Mouse (Mus musculus) CH12.LX (cell line): ENCODE measurements around the gene Stk19. TPM values are rescaled to one million over a fixed set of nuclear protein-coding genes. Genes with fewer than 3 reads are reported as not detected.

Experiments used
- DNase-seq: peaks from one replicate; pipeline ENCODE4 v3.0.0-alpha.2; 2013; ENCODE audit errors: extremely low read depth
- H3K27ac ChIP-seq: 2 replicates; pipeline ENCODE4 v1.5.1; 2012; ENCODE audit warnings: low read depth, mild to moderate bottlenecking, control low read depth, moderate library complexity; ENCODE audit not compliant: insufficient read depth
- H3K27me3 ChIP-seq: replicated peaks from 2 replicates; pipeline ENCODE3; 2012; ENCODE audit warnings: inconsistent platforms
- H3K36me3 ChIP-seq, 2 experiments: replicated peaks in 1 of 2; 2 replicates each; pipeline versions ENCODE3 to v1.6.1; 2012; ENCODE audit warnings: inconsistent platforms in 1 of 2, low read length in 1 of 2, mild to moderate bottlenecking in 1 of 2, mixed read lengths in 1 of 2, moderate library complexity in 1 of 2; ENCODE audit not compliant: control insufficient read depth in 1 of 2, insufficient read depth in 1 of 2
- H3K4me1 ChIP-seq, 2 experiments: 2 replicates each; pipeline ENCODE4 v1.6.1; 2012; ENCODE audit warnings: inconsistent platforms in 1 of 2, moderate library complexity in 1 of 2; ENCODE audit not compliant: insufficient read depth in 2 of 2, control insufficient read depth in 1 of 2
- H3K4me2 ChIP-seq: 2 replicates; pipeline ENCODE4 v1.6.1; 2012; ENCODE audit warnings: low read depth, mild to moderate bottlenecking, control low read depth; ENCODE audit not compliant: poor library complexity, insufficient read depth, severe bottlenecking
- H3K4me3 ChIP-seq, 3 experiments: fragments of 150-350 bp in 1 of 3; sonication (generic) in 1 of 3; replicated peaks in 1 of 3; 2 replicates each; pipeline versions ENCODE3 to v1.5.1; 2011 to 2012; ENCODE audit warnings: low read depth in 2 of 3, low read length in 2 of 3, mild to moderate bottlenecking in 2 of 3, moderate library complexity in 2 of 3, control low read depth in 1 of 3, improper control_type of control experiment in 1 of 3, inconsistent platforms in 1 of 3, mixed read lengths in 1 of 3; ENCODE audit not compliant: poor library complexity in 1 of 3
- H3K79me2 ChIP-seq: replicated peaks from 2 replicates; pipeline ENCODE4 v1.6.1; 2012; ENCODE audit warnings: mild to moderate bottlenecking, moderate library complexity; ENCODE audit not compliant: control insufficient read depth, poor library complexity, insufficient read depth, severe bottlenecking; ENCODE audit errors: extremely low read depth
- H3K9ac ChIP-seq: 2 replicates; pipeline ENCODE4 v1.6.1; 2012; ENCODE audit warnings: low read depth, mild to moderate bottlenecking, control low read depth, moderate library complexity; ENCODE audit not compliant: insufficient read depth
- H3K9me3 ChIP-seq: replicated peaks from 2 replicates; pipeline ENCODE3; 2012; ENCODE audit warnings: low read length, inconsistent platforms, mixed read lengths
- BHLHE40 ChIP-seq: IDR thresholded peaks from 2 replicates; pipeline ENCODE4 v1.6.1; 2011; ENCODE audit warnings: mild to moderate bottlenecking, low read depth, low read length, improper control_type of control experiment
- E2F4 ChIP-seq: IDR thresholded peaks from 2 replicates; pipeline ENCODE4 v1.6.1; 2011; ENCODE audit warnings: low read depth, low read length, improper control_type of control experiment; ENCODE audit not compliant: insufficient replicate concordance
- ELF1 ChIP-seq: IDR thresholded peaks from 2 replicates; pipeline ENCODE4 v1.6.1; 2014; ENCODE audit warnings: low read depth, mild to moderate bottlenecking, inconsistent platforms, low read length, improper control_type of control experiment
- JUN ChIP-seq: IDR thresholded peaks from 2 replicates; pipeline ENCODE4 v1.6.1; 2011; ENCODE audit warnings: low read depth, mild to moderate bottlenecking, low read length, improper control_type of control experiment, moderate library complexity; ENCODE audit not compliant: insufficient read depth
- JUND ChIP-seq: conservative IDR thresholded peaks from 2 replicates; pipeline ENCODE4 v1.6.1; 2011; ENCODE audit warnings: low read depth, low read length, improper control_type of control experiment
- MAFK ChIP-seq: IDR thresholded peaks from 2 replicates; pipeline ENCODE4 v1.6.1; 2011; ENCODE audit warnings: low read length, improper control_type of control experiment; ENCODE audit not compliant: insufficient replicate concordance
- MAZ ChIP-seq: IDR thresholded peaks from 2 replicates; pipeline ENCODE4 v1.6.1; 2012; ENCODE audit warnings: low read depth, mild to moderate bottlenecking, inconsistent platforms, low read length, improper control_type of control experiment, moderate library complexity
- NELFE ChIP-seq: IDR thresholded peaks from 2 replicates; pipeline ENCODE4 v1.6.1; 2011; ENCODE audit warnings: low read depth, low read length, improper control_type of control experiment
- NRF1 ChIP-seq: IDR thresholded peaks from 2 replicates; pipeline ENCODE4 v1.6.1; 2014; ENCODE audit warnings: low read depth, mild to moderate bottlenecking, inconsistent platforms, low read length, improper control_type of control experiment, moderate library complexity
- POLR2AphosphoS2 ChIP-seq: IDR thresholded peaks from 2 replicates; pipeline ENCODE4 v1.6.1; 2011; ENCODE audit warnings: low read depth, low read length, improper control_type of control experiment
- RAD21 ChIP-seq: IDR thresholded peaks from 2 replicates; pipeline ENCODE4 v1.6.1; 2011; ENCODE audit warnings: low read depth, mild to moderate bottlenecking, low read length, improper control_type of control experiment, moderate library complexity
- RCOR1 ChIP-seq: conservative IDR thresholded peaks from 2 replicates; pipeline ENCODE4 v1.6.1; 2012; ENCODE audit warnings: low read depth, mild to moderate bottlenecking, inconsistent platforms, low read length, improper control_type of control experiment
- SIN3A ChIP-seq: IDR thresholded peaks from 2 replicates; pipeline ENCODE4 v1.6.1; 2012; ENCODE audit warnings: low read length, improper control_type of control experiment, inconsistent platforms
- SMC3 ChIP-seq: IDR thresholded peaks from 2 replicates; pipeline ENCODE4 v1.6.1; 2011; ENCODE audit warnings: low read depth, low read length, improper control_type of control experiment
- UBTF ChIP-seq: IDR thresholded peaks from 2 replicates; pipeline ENCODE4 v1.6.1; 2012; ENCODE audit warnings: low read depth, mild to moderate bottlenecking, inconsistent platforms, low read length, improper control_type of control experiment, moderate library complexity
- ZC3H11A ChIP-seq: IDR thresholded peaks from 2 replicates; pipeline ENCODE4 v1.6.1; 2012; ENCODE audit warnings: low read depth, mild to moderate bottlenecking, inconsistent platforms, low read length, improper control_type of control experiment
- dilution Hi-C: fragments of 300-500 bp; cut with MboI; formaldehyde crosslinking; loops from 2 replicates; pipeline ENCODE4 v1.14.3; 2020; ENCODE audit warnings: low sequenced_read_pairs; ENCODE audit not compliant: extremely low pct_unique_long_range_greater_than_20kb, extremely low pct_ligation_motif_present
- in situ Hi-C: fragments of 300-500 bp; cut with MboI; formaldehyde crosslinking; loops from 3 replicates; pipeline ENCODE4 v1.14.3; 2019; ENCODE audit warnings: low sequenced_read_pairs, low pct_ligation_motif_present, low pct_unique_long_range_greater_than_20kb, mixed read lengths
- polyA plus RNA-seq: library from polyadenylated mRNA; unstranded; fragments of >175 nt; gene quantifications from 2 replicates; pipeline ENCODE4 v1.2.1, GENCODE M21; 2012; ENCODE audit warnings: low read depth; ENCODE audit not compliant: insufficient read length
- total RNA-seq, 2 experiments: library from RNA; depleted of rRNA; stranded (reverse); fragments of 300-350 nt in 1 of 2; fragments of >200 nt in 1 of 2; gene quantifications; 2 replicates each; pipeline ENCODE4 v1.2.3; 2012 to 2014

Stk19 gene
- total and polyA plus RNA-seq, 3 experiments: 22.6 to 37.1 (median 27.7) TPM

DNA sequence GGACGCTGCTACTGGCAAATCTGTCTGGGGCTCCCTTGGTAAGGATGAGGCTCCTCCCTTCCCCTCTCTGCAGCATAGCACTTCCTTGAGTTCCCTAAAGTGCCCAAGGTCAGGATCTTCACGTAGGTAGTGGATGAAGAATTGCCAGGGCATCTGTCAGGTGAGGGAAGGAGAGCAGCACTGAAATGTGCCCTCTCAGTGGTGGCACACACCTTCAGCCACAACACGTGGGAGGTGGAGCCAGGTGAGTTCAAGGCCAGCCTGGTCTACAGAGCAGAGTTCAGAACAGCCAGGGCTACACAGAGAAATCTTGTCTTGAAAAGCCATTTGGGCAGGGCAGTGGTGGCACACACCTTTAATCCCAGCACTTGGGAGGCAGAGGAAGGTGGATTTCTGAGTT is 18.0 kb upstream of the Stk19 start:
- dilution Hi-C loops (no loop called here), in situ Hi-C loops (loop anchor here (5.0 kb wide), 1 partner anchor 58 kb away; the partner anchor contains the start of gene Slc44a4)
- Histone ChIP-seq H3K27ac (no peak overlapping the region), H3K27me3 (no peaks in the 10 kb centered on the region), H3K4me1 (peaks cover 0 to 35% of the 10 kb centered on the region in 2 experiments), H3K36me3 (peaks cover 48 to 75% of the 10 kb centered on the region in 2 experiments), H3K4me2 (no peak overlapping the region), H3K9ac (no peak overlapping the region), H3K4me3 (no peak overlapping the region), H3K9me3 (no peaks in the 10 kb centered on the region), H3K79me2 (peaks cover 14% of the 10 kb centered on the region)
- DNase-seq: no peak
- no peak for TF ChIP-seq ZC3H11A

DNA sequence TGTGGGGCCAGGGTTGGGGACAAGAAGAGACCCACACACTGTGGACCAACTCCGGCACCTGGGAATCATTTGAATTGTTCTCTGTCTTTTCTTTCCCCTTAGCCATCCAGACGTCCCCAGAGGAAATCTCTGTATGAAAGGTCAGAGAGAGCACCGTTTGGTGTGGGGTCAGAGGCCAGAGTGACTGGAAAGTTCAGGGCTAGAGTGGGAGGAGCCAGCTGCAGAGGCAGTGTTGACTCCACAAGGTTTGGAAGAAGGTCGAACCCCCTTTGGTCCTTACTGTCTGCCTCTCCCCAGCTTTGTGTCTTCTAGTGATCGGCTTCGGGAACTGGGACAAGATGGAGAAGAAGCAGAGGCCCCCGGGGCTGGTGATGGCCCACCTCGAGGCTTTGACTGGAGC is 16.8 kb upstream of the Stk19 start:
- H3K9ac ChIP-seq: no peak overlapping the region
- H3K4me2 ChIP-seq: no peak overlapping the region
- H3K36me3 ChIP-seq: peaks cover 48 to 70% of the 10 kb centered on the region in 2 experiments
- no peak overlapping the region for H3K27ac ChIP-seq
- H3K9me3 ChIP-seq: no peaks in the 10 kb centered on the region
- dilution Hi-C loops: no loop called here
- peaks cover 20% of the 10 kb centered on the region for H3K79me2 ChIP-seq
- H3K4me1 ChIP-seq: peaks cover 2 to 35% of the 10 kb centered on the region in 2 experiments
- no peak overlapping the region for H3K4me3 ChIP-seq
- no peak for TF ChIP-seq JUN
- TF ChIP-seq BHLHE40: no peak
- TF ChIP-seq MAFK: no peak
- TF ChIP-seq E2F4: no peak
- no peak for TF ChIP-seq JUND
- no peak for TF ChIP-seq NELFE
- no peak for TF ChIP-seq POLR2AphosphoS2
- TF ChIP-seq RAD21: no peak
- TF ChIP-seq SMC3: no peak
- TF ChIP-seq MAZ: no peak
- TF ChIP-seq RCOR1: no peak
- no peak for TF ChIP-seq SIN3A
- no peak for TF ChIP-seq NRF1
- TF ChIP-seq ELF1: no peak
- TF ChIP-seq UBTF: no peak
- TF ChIP-seq, all 38 proteins: peak for 0
- H3K27me3 ChIP-seq: no peaks in the 10 kb centered on the region
- in situ Hi-C loops: no loop called here
- no peak for DNase-seq
